In the genomic region with DNA sequence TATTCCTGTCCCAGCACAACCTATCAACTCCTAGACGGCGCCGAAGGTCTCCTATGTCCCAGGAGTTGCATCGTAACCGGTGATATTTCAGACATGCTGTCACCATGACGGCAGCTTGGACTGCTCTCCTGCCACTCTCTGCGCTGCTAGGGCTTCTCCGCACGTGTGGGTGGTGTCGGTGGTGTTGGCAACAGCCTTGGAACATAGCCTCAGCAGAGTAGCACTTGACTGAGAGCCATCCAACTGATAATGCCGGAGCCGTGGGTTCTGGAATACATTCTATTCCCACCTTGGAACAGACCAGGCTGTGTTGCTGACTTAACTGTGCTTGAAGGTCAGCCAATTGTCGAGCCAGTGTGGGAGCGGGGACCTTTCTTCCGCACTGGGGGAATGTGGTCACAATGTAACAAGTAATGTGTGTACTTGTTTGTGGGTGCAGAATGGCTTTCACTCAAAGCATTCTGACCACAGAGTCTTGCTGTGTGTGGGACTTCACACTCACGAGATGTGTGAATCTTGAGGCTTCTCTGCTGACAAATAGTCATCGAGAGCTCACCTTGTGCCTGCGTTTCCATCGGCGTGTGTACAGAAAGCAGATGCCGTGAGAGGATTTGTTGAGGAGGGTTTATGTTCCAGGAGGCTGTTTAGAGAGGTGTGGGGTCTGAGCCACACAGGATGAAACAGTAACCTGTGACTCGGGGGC, we compare ENCODE assay signal across 11 mouse cellular contexts. TPM values are rescaled to one million over a fixed set of nuclear protein-coding genes. Genes with fewer than 3 reads are reported as not detected.
DNase-seq lines count a peak whose midpoint lies in the region; ATAC-seq and TF ChIP-seq lines count a peak whose summit lies in the region.
"Had no signal": no experiment of that assay in that cellular context is flagged by ENCODE, and none has a peak within 500 bp of the region (broad histone marks: within the 10 kb centered on the region; RNA-seq: fewer than 3 reads in every experiment).

No protein-coding gene starts in this region.

- H3K4me3 ChIP-seq in hindbrain, postnatal 0 days (ENCODE audit: low read length) = no peak overlapping the region
- H3K4me3 ChIP-seq: hindbrain, embryonic 10.5 days; limb, embryonic 13.5 days had no signal

- H3K9ac ChIP-seq in hindbrain, postnatal 0 days (replicated peaks; ENCODE audit: low read length) = no peak overlapping the region
- H3K9ac ChIP-seq: limb, embryonic 13.5 days had no signal

- no peaks in the 10 kb centered on the region for H3K36me3 ChIP-seq in hindbrain, postnatal 0 days (ENCODE audit: insufficient read depth, low read length)
- H3K36me3 ChIP-seq: hindbrain, embryonic 10.5 days; limb, embryonic 13.5 days had no signal

- H3K27ac ChIP-seq in hindbrain, postnatal 0 days = no peak overlapping the region
- H3K27ac ChIP-seq: limb, embryonic 13.5 days had no signal

- H3K27me3 ChIP-seq in hindbrain, postnatal 0 days (ENCODE audit: insufficient read depth, low read length) = no peaks in the 10 kb centered on the region
- H3K27me3 ChIP-seq: limb, embryonic 13.5 days; Patski had no signal

- ATAC-seq in hindbrain, postnatal 0 days = no peak
- ATAC-seq: Patski had no signal

- H3K4me1 ChIP-seq in hindbrain, postnatal 0 days (ENCODE audit: insufficient read depth, low read length) = no peaks in the 10 kb centered on the region

- peak; percentile 76 for DNase-seq in brain, adult 2 months (ENCODE audit: low read depth, low spot score)
- DNase-seq in frontal cortex, postnatal 36 days (ENCODE audit: low spot score in 2 of 2) = peak; percentile 62 to 81
- peak; percentile 75 for DNase-seq in heart, postnatal 4 days
- DNase-seq in right cerebral cortex, adult 2 months (ENCODE audit: low spot score in 2 of 2) = peak; percentile 73 to 76
- DNase-seq in hindbrain, postnatal 0 days (ENCODE audit: low spot score) = no peak
- no peak for DNase-seq in spleen, postnatal 14 days (ENCODE audit: low spot score in 2 of 2)
- no peak for DNase-seq in retina, embryonic 14.5 days (ENCODE audit: low spot score)
- DNase-seq: thymus, postnatal 25 days had no signal

- H3K4me2 ChIP-seq in hindbrain, postnatal 0 days (ENCODE audit: low read depth, low read length) = no peak overlapping the region
- H3K4me2 ChIP-seq: limb, embryonic 13.5 days had no signal

- 76% methylated on average over 22 of the region's 22 CpGs for WGBS in hindbrain, postnatal 0 days

- no peak for TF ChIP-seq CTCF in hindbrain, postnatal 0 days (IDR thresholded peaks at IDR 0.05; ENCODE audit: low read depth)

- no peaks in the 10 kb centered on the region for H3K9me3 ChIP-seq in hindbrain, postnatal 0 days (ENCODE audit: low read length)
- H3K9me3 ChIP-seq: limb, embryonic 13.5 days had no signal

RNA-seq across cellular contexts. Expression of a gene that starts 1.5 kb away (rescaled TPM):
- 10 to 100 TPM; 26.4 to 28.0 TPM for total RNA-seq in heart, postnatal 4 days (2021)
- total RNA-seq in hindbrain, postnatal 0 days (2014; rRNA removed) = 13.5 and 17.7 TPM in 2 replicates
- polyA plus RNA-seq in hindbrain, postnatal 0 days (2015; fragmentation: Nextera tagmentation; extraction: Ambion mirVana) = 32.0 and 35.8 TPM in 2 replicates

Comparison
In these comparisons a context has a peak if more than half of its experiments do, and no peak if none do; other contexts are left out.
1. DNase-seq: peak in brain, adult 2 months (single experiment), frontal cortex, postnatal 36 days (2 of 2), heart, postnatal 4 days (single experiment) and right cerebral cortex, adult 2 months (2 of 2); none in hindbrain, postnatal 0 days (single experiment), spleen, postnatal 14 days (0 of 2) and retina, embryonic 14.5 days (single experiment).